Mouse (Mus musculus) megakaryocyte, embryonic 14.5 days (primary cell): ENCODE results near the gene Esp38.

ENCODE experiments used
- FLI1 ChIP-seq: IDR thresholded peaks from 2 replicates; pipeline ENCODE4 v1.6.1; 2012; ENCODE audit warnings: low read length, inconsistent platforms, mixed read lengths
- GATA1 ChIP-seq: IDR thresholded peaks from 3 replicates; pipeline ENCODE4 v1.6.1; 2012; ENCODE audit warnings: mixed read lengths, low read length, inconsistent platforms, borderline replicate concordance

- TF ChIP-seq GATA1 (no peak), FLI1 (no peak)
Measured at GRCm38 (mm10) chr17:39950220-39950619, at the start of gene Esp38.
